Mouse (Mus musculus): ENCODE measurements around the gene 1700001O22Rik.

1700001O22Rik gene

GRCm38 (mm10) chr2:30782312-30783290 is 20.9 kb downstream of the 1700001O22Rik start:
- in situ Hi-C loops (cut with MseI, MboI) = no loop called here

- in situ Hi-C loops (cut with MseI, MboI) = loop anchor here in 1 of 2 experiments (5.0 kb wide), 1 partner anchor 307 kb away; the partner anchor contains the start of gene Ier5l
Measured at GRCm38 (mm10) chr2:30779241-30779640, 24.2 kb downstream of the 1700001O22Rik start.

DNA sequence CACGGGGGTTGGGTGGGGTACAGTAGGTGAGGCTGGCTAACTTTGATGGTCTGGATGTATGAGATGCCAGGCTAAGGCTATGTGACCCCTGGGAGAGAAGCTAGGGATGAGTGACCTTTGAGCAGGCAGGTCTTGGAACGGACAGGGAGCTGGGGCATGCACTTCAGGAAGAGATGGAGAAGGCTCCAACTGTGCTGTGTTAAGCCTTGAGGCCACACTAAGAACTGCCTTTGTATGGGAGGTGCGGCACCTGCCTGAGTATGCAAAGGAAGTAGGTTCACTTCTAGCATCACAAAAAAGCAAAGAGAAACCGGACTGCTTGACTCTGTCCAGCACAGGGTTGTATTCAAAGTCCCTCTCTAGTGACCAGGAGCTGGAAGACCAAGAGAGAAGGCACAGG is 25.2 kb downstream of the 1700001O22Rik start:
- in situ Hi-C loops (cut with MseI, MboI) = loop anchor here in 1 of 2 experiments (5.0 kb wide), 1 partner anchor 306 kb away; the partner anchor contains the start of gene Ier5l

DNA sequence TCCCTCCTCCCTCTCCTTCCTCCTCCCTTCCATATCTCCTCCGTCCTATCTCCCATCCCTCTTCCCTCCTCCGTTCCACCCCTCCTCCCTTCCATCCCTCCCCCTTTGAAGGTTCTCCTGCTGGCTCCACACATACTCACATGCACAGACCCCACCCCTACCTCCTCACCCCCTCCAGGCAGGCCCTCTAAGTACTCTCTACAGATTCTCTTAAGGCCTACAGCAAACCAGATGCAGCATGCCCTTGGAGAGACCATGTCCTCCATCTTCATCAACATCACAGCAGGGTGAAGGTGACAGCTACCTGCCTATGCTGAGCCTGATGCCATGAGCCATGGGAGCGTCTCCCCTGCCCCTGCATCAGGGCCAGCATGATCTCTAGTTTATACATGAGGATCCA is 26.2 kb downstream of the 1700001O22Rik start:
- in situ Hi-C loops (cut with MseI, MboI) = loop anchor here in 1 of 2 experiments (5.0 kb wide), 1 partner anchor 305 kb away; the partner anchor contains the start of gene Ier5l

DNA sequence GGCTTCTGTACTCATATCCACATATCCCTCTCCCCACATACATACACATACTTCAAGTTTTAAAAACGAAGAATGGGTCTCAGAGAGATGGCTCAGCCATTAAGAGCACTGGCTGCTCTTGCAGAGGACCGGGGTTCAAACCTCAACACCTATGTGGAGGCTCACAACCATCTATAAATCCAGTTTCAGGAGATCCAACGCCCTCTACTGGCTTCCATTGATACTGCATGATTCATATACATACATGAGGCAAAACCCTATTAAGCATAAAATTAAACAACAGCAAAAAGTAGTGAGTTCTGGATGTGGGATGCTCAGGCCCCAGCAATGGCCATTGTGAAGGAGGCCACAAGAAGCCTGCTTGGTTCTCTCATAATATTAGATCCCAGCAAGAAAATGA is 27.5 kb downstream of the 1700001O22Rik start:
- in situ Hi-C loops (cut with MseI, MboI) = loop anchor here in 1 of 2 experiments (5.0 kb wide), 1 partner anchor 304 kb away; the partner anchor contains the start of gene Ier5l

GRCm38 (mm10) chr2:30773313-30774005 is 30.0 kb downstream of the 1700001O22Rik start:
- in situ Hi-C loops (cut with MseI, MboI) = no loop called here

DNA sequence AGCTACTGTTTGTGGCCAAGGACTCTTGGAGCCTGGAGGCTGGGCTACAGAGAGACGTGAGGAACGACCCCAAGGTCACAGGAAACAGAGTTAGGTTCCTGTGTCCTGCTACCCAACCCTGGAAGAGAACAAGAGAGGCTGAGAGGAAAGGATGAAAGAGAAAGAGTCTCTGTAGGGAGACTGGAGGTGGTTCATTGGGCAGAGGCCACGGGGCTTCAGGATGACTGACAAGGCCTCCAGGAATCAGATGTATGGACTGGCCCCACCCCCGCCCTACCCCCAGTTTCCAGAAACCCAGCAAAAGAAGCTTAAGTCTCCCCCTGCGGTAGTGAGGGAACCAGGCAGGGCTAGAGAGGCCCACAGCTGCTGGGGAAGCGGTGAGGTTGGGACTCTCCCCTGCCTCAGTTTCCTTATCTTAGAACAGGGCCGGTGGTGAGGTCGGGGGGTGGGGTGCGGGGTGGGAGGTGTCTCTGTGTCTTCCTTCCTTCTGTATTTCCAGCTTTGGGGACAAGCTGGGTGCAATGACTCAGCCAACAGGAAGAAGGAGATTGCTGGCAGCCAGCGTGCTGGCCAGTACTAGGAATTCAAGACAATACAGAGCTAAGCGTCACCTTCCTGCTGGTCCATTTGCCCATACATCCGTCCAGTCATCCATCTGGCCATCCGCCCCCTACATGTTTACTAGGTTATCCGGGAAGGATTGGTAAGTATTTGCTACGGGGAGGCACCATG is 30.7 kb downstream of the 1700001O22Rik start:
- in situ Hi-C loops (cut with MseI, MboI) = no loop called here

GRCm38 (mm10) chr2:30771806-30772460 is 31.5 kb downstream of the 1700001O22Rik start:
- in situ Hi-C loops (cut with MseI, MboI) = no loop called here

GRCm38 (mm10) chr2:30771368-30771805 is 32.1 kb downstream of the 1700001O22Rik start:
- in situ Hi-C loops (cut with MseI, MboI) = no loop called here

GRCm38 (mm10) chr2:30769187-30769586 is 34.3 kb downstream of the 1700001O22Rik start:
- in situ Hi-C loops (cut with MseI, MboI) = no loop called here

DNA sequence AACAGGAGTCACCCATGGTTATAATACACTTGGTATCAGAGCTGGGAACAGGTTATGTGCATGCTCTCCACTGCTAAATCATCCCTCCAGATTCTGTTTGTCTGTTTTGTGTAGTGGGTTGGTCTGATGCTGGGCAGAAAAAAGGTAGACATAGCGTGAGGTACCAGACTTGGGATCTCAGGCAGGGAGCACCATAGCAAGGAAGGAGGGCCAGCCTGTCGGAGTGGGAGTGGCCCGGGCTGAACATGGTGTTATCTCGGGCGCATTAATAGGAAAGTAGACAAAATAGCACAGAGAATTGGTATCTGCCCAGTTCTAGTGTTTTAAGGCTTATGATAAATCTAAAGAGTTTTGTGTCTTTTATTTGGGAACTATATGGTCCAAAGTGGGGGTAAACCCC is 34.9 kb downstream of the 1700001O22Rik start:
- in situ Hi-C loops (cut with MseI, MboI) = no loop called here

DNA sequence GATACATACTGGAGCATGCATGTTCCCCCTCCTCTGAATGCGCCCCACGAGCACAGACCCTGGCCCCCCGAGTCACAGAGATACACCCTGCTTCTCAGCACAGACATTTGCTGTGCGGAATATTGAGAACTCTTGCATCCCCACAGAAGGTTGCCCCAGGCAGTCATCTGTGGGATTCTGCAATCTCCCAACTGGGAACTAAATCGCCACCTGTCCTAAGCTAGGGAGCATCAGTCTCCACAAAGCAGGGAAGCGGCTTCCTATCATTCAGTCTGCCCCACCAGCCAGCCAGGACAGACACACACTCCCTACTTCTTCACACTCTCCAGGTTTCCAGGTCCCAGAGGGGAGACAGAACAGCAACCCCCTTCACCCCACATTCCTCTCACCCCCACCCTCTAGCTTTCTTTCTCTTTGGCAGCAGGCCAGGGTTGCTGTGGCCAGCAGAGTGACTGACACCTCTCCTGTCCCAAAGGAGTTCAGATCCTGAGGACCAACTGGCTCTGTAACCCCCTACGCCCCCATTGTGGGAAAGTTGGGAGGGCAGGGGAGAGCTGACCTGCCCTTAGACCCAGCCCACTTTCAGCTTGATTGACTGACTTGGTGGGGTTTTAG is 35.7 kb downstream of the 1700001O22Rik start:
- in situ Hi-C loops (cut with MseI, MboI) = no loop called here

DNA sequence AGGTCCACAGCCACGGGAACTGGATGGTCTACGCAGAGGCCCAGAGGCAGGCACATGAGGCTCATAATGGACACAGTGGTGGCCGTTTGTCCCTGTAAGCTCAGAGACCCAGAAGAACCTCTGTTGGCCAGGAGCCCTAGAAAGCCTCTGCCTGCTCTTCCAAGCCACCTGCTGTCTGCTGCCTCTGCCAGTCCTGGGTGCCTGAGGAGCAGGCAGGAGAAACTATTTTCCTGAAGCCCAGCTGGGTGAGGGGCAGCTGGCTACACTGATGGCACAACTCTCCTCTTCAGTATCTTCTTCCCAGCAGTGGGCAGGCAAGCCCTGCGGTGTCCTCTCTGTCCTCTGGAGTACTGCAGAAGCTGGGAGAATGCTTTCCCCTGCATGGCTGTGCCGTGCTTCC is 37.0 kb downstream of the 1700001O22Rik start:
- in situ Hi-C loops (cut with MseI, MboI) = no loop called here

DNA sequence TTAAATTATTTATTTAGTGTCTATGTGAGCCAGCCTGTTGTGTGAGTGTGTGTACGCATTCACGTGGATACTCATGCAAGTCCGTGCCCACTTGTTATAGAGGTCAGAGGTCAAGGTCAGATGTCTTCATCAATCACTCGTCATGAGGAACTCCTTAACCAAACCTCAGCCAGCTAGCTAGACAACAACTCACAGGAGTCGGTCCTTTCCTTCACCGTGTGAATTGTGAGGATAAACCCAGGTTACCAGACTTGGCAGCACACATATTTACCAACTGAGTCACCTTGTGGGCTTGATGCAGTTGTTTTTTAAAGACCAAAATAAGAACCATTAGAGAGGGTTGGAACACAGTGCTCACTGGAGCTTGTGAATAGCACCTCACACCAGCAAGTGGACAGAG is 42.8 kb downstream of the 1700001O22Rik start:
- in situ Hi-C loops (cut with MseI, MboI) = no loop called here

GRCm38 (mm10) chr2:30759858-30760547 is 43.5 kb downstream of the 1700001O22Rik start:
- in situ Hi-C loops (cut with MseI, MboI) = no loop called here

DNA sequence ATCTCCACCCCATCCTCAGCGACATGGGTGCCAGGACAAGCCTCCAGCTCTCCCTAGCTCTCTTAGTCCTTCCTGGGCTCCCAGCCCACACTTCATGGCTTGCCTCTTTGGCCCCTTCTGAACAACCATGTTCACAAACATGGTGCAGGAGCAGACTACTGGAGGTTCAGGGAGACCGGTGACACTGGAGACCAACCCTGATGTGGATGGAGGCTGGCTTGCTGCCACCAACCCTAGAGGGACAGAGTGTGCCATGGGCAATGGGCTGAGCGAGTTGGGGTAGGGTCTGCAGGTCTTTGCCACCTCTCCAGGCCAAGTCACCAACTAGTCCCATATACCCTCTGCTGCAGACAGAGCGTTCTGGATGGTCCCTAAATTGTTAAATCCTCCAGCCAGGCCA is 44.0 kb downstream of the 1700001O22Rik start:
- in situ Hi-C loops (cut with MseI, MboI) = no loop called here

- in situ Hi-C loops (cut with MseI, MboI) = no loop called here
Measured at GRCm38 (mm10) chr2:30759088-30759374, 44.4 kb downstream of the 1700001O22Rik start.

DNA sequence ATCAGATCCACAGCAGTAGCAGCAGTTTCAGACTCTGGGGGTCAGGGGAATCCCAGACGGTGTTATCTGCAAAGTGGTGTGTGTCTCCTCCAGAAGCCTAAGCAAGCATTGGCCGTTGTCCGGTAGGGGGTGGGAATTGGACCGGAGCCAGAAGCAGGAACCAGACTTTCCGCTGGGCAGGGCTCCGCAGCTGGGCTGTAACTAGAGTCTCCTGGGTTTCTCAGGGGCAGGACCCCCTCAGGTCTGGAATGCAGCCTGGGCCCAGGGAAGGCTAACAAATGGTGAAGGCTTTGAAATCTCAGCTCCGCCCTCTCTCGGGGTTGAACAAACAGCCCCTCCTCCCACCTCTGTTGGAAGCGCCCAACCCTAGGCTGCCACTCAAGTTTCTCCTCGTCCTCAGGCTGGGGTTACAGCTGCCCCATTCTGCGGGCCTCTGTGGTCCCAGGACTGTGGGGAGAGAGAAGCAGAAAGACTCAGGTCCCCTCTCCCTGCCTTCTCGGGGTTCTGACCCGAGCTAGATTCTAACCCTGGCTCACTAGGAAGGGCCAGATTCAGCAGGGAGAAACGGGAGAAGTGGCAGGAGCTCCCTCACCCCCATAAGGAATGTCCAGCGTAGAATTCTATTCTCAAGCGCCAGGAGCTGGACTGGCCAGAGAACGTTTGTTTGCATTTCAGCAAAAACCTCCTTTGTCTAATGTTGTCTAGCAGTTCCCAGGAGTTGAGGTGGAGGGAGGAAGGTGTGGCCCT is 44.9 kb downstream of the 1700001O22Rik start:
- in situ Hi-C loops (cut with MseI, MboI) = no loop called here

DNA sequence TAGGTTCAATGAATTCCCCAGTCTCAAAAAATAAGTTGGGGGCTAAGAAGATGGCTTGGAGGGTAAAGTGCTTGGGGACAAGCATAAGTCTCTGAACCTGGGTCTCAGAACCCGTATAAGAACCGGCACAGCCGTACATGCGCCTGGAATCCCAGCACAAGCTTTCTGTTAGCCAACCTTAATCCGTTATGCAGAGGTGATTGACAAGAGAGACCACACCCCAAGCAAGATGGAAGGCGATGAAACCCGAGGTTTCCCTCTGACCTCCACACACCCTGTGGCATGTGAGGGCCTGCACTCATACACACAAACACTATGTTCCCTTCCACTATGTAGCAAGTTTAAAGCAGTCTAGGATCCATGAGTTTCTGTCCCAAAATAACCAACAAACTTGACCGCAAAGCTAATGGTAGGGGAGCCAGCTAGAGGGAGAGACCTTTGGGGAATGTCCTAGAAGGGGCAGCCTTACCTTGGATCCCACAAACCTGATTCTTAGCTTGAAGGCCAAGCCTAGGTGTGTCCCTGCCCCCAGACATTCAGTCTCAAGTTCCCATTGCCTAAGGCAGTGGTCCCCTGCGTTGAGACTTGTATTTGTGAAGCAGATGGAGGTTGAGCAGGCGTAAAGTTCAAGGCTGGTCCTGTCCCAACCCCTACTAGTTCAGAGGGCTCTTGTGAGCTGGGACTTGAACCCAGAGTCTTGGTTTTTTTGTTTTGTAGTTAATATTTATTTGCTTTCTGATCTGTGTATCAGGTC is 46.3 kb downstream of the 1700001O22Rik start:
- in situ Hi-C loops (cut with MseI, MboI) = no loop called here
